Mouse (Mus musculus) large intestine, adult 2 months (tissue): ENCODE data around the gene Slc16a3. TPM values are rescaled to one million over a fixed set of nuclear protein-coding genes. Genes with fewer than 3 reads are reported as not detected.

Experiments used
- DNase-seq: peaks from one replicate; pipeline ENCODE4 v3.0.0-alpha.2; 2012; ENCODE audit warnings: low read depth, low spot score
- WGBS: fragments of 180-500 bp; shearing (Covaris S2); methylation state at CpG from one replicate; pipeline ENCODE4 v1.1.7; 2018; 5-methylcytosine and 5-hydroxymethylcytosine counted together
- polyA plus RNA-seq: library from polyadenylated mRNA; depleted of rRNA; stranded (reverse); fragments of >200 nt; gene quantifications from 2 replicates; pipeline ENCODE4 v1.2.3, GENCODE M21; 2012; rRNA removed

Slc16a3 gene
- 12.8 and 36.6 TPM in 2 replicates for polyA plus RNA-seq

DNA sequence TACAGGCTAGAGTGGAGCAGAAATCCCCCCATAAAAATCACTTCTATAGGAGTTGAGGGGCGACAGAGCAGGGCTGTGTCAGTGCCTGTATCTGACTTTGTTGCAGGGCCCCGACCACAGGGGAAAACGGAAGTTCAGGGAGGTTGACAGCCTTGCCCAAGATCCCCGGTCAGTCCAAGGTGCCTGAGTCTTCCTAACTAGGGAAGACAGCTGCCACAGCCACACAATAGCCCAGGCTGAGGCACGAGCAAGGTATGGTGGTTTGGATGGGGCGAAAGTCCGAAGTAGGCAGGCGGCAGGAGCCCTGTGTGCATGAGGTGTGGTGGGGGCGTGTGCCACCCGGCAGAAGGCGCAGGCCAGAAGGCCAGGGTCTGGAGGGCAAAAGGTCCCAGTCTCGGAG is at the start of gene Slc16a3:
Slc16a3 (plus strand) TSS at position 153 of the 400 bp plus-strand sequence.
- DNase-seq: no peak
- 11% methylated on average over 12 of the region's 12 CpGs for WGBS

DNA sequence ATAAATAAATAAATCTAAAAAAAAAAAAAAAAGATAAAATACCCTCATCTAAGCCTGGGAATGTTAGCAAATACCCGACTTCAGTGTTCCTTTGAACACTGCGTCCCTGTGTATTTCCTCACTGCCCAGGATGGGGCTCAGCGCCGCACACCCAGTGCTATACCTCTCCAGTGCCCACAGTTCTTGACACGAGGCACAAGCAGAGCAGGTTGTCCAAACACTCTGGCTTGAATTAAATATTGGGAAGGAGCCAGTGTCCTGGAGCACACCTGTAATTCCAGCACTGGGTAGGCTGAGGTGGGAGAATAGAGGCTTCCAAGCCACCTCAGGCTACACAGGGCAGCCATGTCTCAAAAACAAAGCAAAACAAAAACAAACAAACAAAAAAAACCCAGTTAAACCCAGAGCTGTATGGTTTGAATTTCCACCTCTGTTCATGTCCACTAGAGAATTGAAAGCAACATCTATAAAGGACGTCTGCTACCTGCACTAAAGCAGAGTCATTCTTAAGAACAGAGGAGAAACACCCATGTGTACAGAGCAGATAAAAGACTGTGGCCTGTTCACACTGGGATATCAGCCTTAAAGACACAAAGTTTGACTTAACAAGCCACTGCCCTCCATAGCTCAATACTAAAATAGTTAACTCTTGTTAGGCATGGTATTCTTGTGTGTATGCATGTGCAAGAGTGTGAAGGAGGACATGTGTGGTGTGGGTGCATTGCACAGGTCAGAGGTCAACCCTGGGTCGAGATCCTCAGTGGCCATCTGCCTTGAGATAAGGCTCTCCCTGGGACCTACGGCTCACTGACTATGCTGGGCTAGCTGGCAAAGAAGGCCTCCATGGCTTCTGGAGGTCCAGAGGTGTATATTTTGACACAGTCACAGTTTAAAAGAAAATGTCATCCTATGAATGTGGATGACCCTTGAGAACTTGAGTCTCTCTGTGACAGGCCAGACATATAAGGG is 47.7 kb upstream of the Slc16a3 start:
- WGBS: 69% methylated on average over 8 of the region's 8 CpGs
- DNase-seq: no peak

DNA sequence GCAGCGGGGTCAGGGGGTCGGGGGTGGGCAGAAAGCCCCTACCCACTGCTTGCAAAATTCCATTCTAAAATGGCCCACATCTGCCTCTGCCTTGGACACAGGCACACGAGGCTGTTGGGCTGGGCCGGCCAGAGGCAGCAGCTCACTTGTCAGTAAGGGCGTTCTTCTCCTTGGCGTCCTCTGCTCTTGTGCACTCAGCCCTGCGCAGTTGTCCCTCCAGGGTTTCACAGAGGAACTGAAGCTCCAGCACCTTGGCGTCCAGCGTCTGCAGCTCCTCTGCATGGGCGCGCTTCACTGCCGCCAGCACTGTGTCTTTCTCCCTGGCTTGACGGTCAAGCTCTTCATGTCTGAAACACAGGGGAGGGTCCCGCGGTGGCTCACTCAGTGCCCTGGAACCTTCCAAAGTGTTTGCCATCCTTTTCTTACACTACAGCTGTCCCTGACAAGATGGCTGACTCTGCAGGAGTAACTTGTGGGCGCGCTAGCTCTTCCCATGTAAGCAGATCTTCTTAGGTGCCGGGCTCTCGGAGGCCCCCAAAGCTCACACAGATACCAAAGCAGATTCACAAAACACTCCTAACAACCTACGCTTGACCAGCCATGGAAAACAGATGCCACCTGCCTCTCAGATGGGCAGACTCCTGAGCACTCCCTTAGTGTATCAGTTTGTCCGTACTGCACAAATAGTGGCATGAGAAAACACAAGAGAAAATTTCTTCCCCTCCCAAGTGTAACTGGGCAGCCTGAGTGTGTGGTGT is 46.4 kb upstream of the Slc16a3 start:
- WGBS: 69% methylated on average over 21 of the region's 21 CpGs

DNA sequence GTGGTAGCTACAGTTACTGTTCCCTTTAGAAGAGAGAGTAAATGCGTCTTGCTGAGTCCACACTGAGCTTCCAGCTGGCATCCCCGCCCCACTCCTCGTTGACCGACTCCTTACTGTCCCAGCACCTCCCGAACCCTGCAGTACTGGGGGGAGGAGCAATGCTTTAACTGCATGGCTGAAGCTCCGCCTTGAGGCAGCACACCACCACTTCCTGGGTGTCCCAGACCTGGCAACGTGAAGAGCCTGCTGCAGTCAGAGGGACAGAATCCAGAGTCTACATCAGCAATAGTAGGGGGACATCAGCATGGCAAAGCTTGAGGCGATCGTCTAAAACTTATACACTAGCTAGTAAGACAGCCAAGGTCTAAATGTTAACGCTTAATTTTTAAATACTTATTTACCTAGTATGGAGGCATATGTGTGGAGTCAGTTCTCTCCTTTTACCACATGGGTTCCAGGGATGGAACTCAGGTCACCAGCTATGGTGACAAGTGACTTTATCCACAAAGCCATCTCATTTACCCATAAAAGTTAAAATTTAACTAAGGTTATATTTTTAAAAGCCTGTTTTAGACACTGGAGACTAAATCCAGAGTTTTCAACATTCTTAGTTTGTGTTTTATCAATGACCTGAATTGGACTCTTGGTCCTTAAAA is 45.7 kb upstream of the Slc16a3 start:
- WGBS: 15% methylated on average over 10 of the region's 10 CpGs
- DNase-seq: peak; percentile 69

More for the DNA sequence above, 46.4 kb upstream of the Slc16a3 start:
- no peak for DNase-seq

DNA sequence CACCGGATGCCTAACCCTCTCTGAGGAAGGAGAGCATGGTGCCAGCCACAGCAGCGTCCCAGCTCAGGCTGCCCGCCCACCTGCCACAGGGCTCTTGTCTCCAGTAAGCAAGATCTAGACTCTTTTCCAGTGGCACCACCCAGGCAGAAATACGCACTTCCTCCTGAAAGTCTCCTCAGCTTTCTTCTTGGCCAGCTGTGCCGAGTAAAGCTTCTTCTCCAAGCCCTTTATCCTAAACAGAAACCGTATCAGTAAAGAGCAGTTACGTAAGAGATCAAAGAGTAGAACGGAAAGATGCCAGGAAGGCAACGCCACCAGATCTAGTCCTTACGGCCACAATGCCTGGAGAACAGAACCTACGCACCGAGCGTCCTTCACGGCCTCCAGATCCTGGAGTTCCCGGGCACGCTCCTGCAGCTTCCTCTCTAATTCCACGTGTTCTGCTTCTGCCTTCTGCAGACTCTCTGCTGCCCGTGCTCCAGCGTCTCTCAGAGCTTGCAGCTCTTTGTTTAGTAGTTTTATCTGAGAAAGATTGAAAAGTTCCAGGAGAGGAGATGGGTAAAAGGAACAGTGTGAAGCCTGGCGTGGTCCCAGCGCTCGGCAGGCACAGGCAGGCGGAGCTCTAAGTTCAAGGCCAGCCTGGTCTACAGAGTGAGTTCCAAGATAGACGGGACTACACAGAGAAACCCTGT is 45.0 kb upstream of the Slc16a3 start:
- DNase-seq: peak; percentile 64
- 29% methylated on average over 24 of the region's 24 CpGs for WGBS

DNA sequence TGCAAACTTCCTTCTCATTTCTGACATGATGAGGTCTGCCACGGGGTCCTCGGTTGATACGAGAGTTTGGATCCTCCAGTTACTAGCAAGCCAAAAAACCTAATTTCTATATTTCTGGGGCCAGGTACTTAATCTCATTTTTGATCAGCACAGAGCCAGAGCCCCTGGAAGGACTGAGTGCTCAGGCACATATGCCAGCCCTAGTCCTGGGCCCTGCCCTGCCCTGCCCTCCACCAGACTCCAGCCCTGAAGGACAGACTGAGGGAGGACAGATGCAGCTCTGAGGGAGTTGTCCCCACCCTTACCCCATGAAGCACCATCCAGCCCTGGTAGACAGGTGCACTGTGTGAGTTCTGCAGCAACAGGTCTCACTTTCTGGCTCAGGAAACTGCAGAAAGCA is 43.7 kb upstream of the Slc16a3 start:
- WGBS: 94% methylated on average over 3 of the region's 3 CpGs
- no peak for DNase-seq

DNA sequence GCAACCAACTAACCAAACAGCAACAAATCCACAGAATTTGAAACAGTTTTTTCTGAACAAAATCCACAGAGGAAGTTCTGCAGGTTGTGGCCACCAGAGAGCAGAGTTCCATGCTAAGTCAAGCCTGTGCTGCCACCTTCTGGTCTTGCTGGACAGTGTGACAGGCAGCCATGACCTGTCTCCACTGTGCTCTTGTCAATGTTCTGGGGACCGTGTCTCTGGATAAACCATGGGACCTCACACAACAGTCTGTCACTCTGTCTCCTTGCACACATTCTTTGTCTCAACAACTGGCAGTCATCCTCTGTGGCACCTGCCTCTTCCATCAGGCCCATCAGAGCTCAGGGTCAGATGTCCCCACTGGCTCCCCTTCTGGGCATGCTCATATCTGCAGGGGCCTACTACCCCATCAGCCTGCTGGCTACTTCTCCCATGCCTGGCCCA is 42.8 kb upstream of the Slc16a3 start:
- 3% methylated on average over 1 of the region's 1 CpGs for WGBS
- peak; percentile 60 for DNase-seq

DNA sequence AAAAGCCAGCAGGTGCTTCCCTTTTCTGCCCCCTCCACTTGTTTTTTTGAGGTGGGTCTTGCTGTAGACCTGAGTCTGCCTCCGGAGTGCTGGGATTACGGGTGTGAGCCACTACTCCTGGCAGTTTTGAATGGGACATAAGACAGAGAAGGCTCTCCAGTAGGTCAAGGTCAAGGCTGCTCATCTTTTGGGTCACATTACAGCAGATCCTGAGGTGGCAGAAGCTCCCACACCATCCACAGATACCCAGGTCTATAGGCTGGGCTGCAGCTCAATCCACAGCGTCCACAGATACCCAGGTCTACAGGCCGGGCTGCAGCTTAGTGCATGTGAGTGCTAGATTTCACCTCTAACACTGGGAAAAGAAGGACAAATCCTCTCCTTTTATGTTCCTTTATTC is 34.5 kb upstream of the Slc16a3 start:
- no peak for DNase-seq
- WGBS: 95% methylated on average over 4 of the region's 4 CpGs

DNA sequence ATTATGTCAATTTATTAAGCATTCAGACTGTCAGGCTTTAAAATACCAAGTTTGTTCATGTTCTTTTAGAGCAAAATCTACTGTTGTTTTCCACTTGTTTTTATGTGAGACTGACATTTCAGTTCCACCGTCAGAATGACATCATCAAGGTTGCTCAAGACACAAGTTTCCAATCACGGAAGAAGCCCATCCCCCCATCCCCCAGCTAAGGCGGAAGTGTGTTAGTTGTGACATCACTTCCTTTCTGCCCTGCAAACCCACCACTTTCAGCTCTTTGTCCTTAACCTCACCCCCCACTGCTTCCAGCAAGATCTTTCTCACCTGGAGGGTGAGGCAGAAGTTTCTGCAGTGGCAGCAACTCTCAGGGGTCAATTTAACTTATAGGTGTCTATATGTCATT is 31.8 kb upstream of the Slc16a3 start:
- no peak for DNase-seq
- 68% methylated on average over 3 of the region's 3 CpGs for WGBS

DNA sequence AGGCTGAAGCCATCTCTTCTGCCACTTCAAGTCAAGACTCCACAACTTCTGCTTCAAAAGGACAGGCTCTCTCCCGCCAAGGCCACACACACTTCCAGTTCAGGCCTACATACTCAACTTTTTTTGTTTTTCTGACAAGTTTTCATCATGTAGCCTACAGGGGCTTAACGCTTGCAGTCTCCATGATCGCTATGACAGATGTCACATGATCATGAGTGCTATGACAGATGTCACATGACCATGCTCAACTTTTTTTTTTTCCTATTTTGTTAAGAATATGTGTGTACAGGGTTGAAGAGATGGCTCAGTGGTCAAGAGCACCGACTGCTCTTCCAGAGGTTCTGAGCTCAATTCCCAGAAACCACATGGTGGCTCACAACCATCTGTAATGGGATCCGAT is 30.5 kb upstream of the Slc16a3 start:
- DNase-seq: no peak
- 95% methylated on average over 5 of the region's 5 CpGs for WGBS

DNA sequence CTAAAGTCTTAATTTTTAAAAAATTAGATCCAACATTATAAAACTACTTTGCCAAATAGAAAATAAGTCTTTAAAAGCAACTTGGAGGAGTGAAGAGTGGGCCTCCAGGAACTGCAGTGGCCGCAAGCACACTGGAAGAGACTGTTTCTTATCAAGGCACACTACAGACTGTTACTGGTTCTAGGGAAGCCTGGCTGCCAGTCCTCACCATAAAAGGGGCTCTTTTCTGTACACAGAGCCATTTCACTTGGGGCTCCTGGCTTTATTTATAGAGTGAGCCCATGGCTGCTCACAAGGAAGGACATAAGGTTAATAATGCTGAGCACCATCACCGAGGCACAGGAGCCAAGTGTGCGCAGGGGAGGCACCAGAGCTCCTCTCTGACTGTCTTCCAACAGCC is 25.8 kb upstream of the Slc16a3 start:
- WGBS: 84% methylated on average over 3 of the region's 3 CpGs
- no peak for DNase-seq

DNA sequence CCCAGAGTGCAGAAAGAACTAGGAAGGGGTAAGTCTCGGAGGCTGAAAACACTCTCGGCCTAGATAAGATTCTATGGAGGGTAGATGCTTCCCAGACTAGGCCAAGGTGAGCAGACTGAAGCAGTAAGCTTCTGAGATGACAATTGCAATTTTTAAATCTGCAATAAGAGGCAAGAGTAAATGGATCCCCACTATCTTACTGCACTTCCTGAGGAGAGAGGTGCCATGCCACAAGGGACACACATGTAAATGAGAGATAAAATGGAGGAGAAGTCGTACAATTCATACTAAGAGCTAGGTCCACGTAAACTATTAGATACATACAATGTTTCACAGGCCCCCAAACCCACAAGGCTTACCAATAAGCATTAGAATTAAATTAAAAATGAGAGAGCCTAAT is 19.8 kb upstream of the Slc16a3 start:
- DNase-seq: no peak
- WGBS: 93% methylated on average over 4 of the region's 4 CpGs

DNA sequence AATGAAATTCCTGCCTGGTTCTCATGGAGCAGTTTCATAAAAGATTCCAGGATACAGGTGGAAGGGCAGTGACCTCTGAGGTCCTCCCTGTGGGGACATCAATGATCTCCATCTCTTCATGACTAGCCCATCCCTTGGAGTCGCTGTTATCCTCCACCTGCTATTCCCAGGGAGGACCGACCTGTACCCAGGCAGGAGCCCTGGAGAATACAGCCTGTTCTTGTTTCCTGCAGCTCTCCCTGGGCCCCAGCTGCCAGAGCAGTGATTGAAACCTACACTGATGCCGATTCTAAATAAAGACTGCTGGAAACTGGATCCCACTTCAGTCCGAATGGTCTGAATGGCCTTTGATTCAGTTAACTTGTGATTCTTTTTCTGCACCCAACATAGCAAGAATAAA is 16.8 kb upstream of the Slc16a3 start:
- 94% methylated on average over 4 of the region's 4 CpGs for WGBS
- no peak for DNase-seq

DNA sequence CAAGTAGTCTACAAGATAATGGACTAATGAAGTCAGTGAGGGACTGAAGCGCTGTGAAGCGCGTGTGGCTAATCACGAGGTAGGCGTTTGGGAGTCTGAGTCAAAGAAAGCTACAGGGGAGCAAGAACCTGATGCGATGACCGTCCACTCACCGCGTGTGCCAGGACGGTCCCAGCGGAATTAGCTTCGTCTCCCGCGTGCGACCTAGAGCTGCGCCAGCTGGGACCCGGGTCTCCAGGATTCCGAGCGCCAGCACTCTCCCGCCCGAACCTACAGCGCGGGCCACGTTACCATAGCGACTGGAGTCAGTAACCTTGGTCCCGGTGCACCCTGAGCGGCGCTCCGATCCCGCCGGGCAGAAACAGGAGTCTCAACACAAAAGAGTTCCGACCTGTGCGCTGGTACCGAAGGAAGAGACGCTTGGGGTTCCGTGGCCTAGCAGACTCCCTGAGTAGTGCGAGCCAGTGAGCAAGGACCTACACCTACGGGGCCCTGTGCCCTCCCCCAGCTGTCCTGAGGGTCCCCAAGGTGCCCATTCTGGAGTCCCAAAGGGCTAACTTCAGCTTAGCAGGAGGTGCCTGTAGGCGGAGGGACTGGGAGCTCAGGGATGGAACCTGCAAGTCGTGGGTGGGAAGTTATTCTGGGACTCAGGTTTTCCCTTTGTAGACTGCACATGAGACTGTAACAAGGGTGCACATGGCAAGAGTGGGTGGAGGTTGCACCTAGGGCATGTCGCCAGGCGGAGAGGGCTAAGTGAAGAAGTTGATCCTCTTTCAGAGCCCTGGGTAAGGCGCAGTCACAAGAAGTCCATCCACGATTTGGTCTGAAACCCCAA is 15.5 kb upstream of the Slc16a3 start, which contains the start of gene Ccdc57:
Ccdc57 (minus strand) TSS at position 309 of the 835 bp plus-strand sequence.
- 9% methylated on average over 44 of the region's 44 CpGs for WGBS
- peak; percentile 57 for DNase-seq

DNA sequence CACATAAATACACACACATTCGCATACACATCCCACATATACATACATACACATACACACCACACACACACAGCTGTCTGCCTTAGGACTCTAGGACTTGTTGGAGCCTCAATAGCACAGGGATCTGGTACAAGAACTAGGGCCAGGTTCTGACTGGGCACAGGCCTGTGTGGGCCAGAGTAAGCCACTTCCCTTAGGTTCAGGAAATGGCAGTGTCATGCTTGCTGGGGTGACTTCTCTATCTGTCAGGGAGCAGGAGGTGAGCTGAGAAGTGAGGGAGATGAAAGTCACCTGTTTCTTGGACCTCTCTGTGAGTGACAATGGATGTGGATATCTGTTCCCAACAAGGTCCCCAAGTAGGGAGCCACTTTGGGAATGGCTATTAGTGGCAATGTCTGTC is 10.3 kb upstream of the Slc16a3 start:
- WGBS: 91% methylated on average over 1 of the region's 1 CpGs
- DNase-seq: no peak

DNA sequence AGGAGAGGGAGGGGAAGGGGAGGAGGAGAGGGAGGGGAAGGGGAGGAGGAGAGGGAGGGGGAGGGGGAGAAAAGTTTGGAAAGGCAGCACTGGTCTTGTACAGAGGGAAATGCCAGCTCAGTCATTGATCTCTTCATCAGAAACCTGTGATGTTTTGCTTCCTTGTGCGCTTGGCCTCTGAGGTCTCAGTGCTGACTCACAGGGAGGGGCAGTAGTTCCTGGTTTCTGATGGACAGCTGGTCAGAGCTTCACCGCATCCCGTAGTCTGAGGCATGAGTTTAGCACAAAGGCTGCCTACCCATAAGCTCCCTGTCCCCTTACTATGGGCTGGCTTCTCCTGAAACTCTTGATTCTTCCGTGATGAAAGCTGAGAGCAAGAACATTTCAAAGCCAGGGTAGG is 9.5 kb upstream of the Slc16a3 start:
- DNase-seq: peak; percentile 67
- WGBS: 15% methylated on average over 4 of the region's 4 CpGs

DNA sequence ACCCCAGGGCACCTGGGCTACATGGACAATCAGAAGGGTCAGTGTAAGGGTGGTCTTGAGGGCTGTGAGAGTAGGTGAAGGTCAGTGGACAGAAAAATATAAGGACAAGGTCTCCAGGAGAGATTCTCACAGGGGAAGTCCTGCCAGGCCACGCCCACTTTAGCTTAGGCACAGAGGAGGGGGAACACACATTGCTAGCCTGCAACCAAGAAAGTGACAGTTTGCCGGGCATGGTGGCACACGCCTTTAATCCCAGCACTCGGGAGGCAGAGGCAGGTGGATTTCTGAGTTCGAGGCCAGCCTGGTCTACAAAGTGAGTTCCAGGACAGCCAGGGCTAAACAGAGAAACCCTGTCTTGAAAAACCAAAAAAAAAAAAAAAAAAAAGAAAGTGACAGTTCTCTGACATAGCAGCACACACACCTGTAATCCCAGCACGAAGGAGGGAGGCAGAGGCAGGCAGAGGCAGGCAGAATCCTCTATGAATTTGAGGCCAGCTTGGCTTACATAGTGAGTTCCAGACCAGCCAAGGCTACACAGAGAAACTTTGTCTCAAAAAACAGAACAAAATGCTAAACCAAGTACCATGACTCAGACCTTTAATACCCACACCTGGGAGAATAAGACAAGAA is 8.5 kb upstream of the Slc16a3 start:
- DNase-seq: no peak
- 61% methylated on average over 6 of the region's 6 CpGs for WGBS

DNA sequence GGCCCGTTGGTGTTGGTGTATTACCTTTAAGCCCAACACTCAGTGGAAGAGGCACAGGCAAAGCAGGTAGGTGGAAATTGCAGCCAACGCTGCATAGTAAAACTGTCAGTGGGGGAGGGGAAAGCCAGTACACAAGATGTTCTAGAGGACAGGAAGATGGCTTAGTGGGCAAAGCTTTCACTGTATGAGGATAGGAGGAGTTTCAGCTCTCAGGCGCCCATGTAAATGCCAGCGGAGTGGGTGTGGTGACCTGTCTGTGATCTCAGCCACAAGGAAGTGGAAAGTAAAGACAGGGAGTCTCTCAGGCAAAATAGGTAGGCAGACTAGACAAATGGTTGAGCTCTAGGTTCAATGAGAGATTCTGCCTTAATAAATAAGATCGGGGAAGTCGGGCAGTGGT is 7.3 kb upstream of the Slc16a3 start:
- WGBS: 51% methylated on average over 6 of the region's 6 CpGs
- DNase-seq: no peak
